Mouse (Mus musculus) liver, adult (tissue): ENCODE measurements around the gene Csf2rb.

Experiments
- GATA4 ChIP-seq: IDR thresholded peaks from 2 replicates; pipeline ENCODE4 v1.6.1; 2014; ENCODE audit warnings: mild to moderate bottlenecking, low read length; ENCODE audit not compliant: insufficient replicate concordance

The Csf2rb gene

DNA sequence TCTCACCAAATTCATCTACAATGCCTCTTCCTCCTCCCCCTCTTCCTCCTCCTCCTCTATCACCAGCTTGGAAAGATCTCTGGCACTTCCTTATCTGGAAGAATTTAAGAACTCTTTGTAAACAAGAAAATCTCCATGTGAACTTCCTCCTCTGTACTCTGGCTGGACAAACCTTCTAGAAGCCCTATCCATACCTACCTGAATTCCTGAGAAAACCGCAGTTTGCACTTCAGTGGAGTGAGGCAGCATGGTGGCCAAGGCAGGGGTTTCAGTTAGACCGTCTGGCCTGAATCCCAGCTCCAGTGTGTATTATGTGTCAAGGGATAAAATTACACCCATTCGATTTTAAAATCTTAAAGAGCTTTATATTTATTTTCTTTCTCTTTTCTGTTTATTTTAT is 47.2 kb downstream of the Csf2rb start:
- no peak for TF ChIP-seq GATA4

- no peak for TF ChIP-seq GATA4
Measured at GRCm38 (mm10) chr15:78374204-78374603, 48.7 kb downstream of the Csf2rb start.

- TF ChIP-seq GATA4, result no peak
Measured at GRCm38 (mm10) chr15:78377859-78378258, 52.3 kb downstream of the Csf2rb start.

- TF ChIP-seq GATA4, result no peak
Measured at GRCm38 (mm10) chr15:78378556-78378955, 53.0 kb downstream of the Csf2rb start.

DNA sequence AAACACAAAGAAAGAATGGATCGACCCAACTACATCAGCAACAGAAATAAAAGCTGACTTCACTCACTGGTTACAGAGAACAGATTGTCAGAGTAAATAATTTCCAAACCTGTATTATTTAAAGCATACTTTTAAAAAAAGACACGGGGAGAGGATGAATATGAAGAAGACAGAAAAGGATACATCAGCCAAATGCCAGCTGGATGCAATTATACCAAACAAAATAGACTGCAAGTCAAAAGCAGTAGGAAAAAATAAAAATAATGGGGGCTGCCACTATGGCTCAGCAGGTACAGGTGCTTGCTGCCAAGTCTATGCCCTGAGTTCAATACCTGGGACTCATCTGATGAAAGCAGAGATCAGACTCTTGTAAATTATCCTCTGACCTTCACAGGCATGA is 54.7 kb downstream of the Csf2rb start:
- TF ChIP-seq GATA4, result no peak

GRCm38 (mm10) chr15:78380741-78381140 is 55.2 kb downstream of the Csf2rb start:
- no peak for TF ChIP-seq GATA4

DNA sequence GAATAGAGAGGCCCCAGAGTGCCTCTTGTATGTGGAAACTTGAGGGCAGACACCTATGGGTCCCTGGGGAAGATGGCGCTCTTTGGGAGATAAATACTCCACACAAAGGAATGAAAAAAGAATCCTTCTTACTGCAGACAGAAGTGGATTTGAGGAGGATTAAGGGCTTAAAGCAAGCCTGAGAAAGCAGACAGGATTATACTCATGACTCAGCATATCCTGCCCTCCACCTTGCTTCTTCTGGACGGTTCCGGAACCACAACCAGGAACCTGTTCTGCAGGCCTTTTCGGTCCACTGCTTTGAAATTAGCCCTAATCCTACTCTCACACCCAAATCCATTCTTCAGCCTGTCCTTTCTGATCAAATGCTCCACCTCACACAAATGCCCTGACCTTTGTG is 56.6 kb downstream of the Csf2rb start:
- no peak for TF ChIP-seq GATA4

GRCm38 (mm10) chr15:78383450-78384219 is 58.1 kb downstream of the Csf2rb start:
- no peak for TF ChIP-seq GATA4

- TF ChIP-seq GATA4, result peak; percentile 10; the same call in 1 of the 2 replicates
Measured at GRCm38 (mm10) chr15:78384220-78385116, 58.9 kb downstream of the Csf2rb start.

GRCm38 (mm10) chr15:78385564-78385963 is 60.0 kb downstream of the Csf2rb start:
- TF ChIP-seq GATA4, result no peak

DNA sequence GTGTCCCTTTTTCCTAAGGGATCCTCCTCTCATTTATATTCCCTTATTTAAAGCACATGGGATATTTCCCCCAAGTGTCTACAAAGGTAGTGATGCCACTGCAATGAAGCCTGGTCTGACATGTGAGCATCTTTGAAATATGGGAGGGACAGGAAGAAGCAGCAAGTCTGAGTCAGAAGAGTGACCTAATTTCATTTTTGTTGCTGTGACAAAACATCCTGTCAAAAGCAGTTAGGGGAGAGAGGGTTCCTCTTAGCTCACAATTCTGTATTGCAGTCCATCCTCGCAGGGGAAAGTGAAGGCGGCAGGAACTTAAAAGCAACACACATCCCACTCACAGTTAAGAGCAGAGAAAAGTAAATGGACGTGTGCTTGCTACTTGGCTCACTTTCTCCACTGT is 65.3 kb downstream of the Csf2rb start:
- TF ChIP-seq GATA4, result no peak

- no peak for TF ChIP-seq GATA4
Measured at GRCm38 (mm10) chr15:78395478-78395962, 70.0 kb downstream of the Csf2rb start, which contains the start of gene Tex33. Tex33 (minus strand) TSS chr15:78395912.

DNA sequence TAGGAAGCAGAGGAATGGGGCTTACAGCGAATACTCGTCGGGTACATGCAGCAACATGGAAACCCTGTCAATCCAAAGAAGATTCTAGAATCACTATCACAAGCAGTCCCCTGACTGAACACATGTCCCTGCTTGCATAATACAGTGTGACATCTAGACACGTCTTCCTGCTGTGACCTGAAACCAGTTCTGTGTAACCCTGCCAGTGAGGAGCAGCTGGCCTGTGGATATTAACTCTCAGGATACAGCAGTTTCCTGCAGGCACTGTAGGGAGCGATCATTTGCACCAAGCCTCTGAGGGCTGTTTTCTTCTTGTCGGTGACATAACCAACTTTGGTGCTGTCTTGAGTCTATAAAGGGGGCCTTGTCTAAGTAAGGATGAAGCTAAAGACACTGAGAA is 75.8 kb downstream of the Csf2rb start:
- no peak for TF ChIP-seq GATA4

GRCm38 (mm10) chr15:78401921-78402320 is 76.4 kb downstream of the Csf2rb start:
- TF ChIP-seq GATA4, result no peak

DNA sequence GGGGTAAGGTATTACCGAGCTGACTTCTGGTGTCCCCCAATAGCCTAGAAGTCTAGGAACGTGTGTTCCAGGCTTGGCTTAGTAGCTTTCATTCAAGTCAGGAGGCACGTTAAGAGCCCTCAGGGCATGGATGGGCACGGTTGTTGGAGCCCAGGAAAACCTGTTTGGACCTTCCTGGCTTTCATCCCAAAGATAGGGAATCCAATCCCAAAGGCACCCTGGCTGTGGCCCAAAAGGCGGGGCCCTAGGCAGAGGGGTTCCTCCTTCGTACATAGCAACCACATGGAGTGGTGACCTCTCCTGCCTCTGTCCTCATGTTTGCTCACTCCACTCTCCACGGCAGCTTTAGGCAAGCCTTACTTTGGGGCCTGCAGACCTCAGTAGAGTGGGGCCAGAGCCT is 76.9 kb downstream of the Csf2rb start:
- TF ChIP-seq GATA4, result no peak

- TF ChIP-seq GATA4, result no peak; the same call in 1 of the 2 replicates
Measured at GRCm38 (mm10) chr15:78403301-78403741, 77.8 kb downstream of the Csf2rb start.
